Mouse (Mus musculus) hindbrain, embryonic 10.5 days (tissue): ENCODE data around the gene Actbl2. TPM values are rescaled to one million over a fixed set of nuclear protein-coding genes. Genes with fewer than 3 reads are reported as not detected.
A peak's percentile ranks its signal among the peaks of the same experiment; 100 is the strongest.

Experiments
- DNase-seq: peaks from one replicate; pipeline ENCODE4 v3.0.0-alpha.2; 2017; ENCODE audit warnings: low spot score
- H3K27ac ChIP-seq: fragments of 300-500 bp; sonication (generic); 2 replicates; pipeline ENCODE4 v1.5.1; 2016; ENCODE audit warnings: mild to moderate bottlenecking, moderate library complexity
- H3K27me3 ChIP-seq: fragments of 300-500 bp; sonication (generic); 2 replicates; pipeline ENCODE4 v1.6.1; 2016; ENCODE audit warnings: mild to moderate bottlenecking; ENCODE audit not compliant: poor library complexity, insufficient read depth, severe bottlenecking
- H3K36me3 ChIP-seq: fragments of 300-500 bp; sonication (generic); 2 replicates; pipeline ENCODE4 v1.6.1; 2016; ENCODE audit warnings: mild to moderate bottlenecking, moderate library complexity
- H3K4me1 ChIP-seq: fragments of 300-500 bp; sonication (generic); replicated peaks from 2 replicates; pipeline ENCODE4 v1.6.1; 2016; ENCODE audit warnings: mild to moderate bottlenecking
- H3K4me3 ChIP-seq: fragments of 300-500 bp; sonication (generic); 2 replicates; pipeline ENCODE4 v1.5.1; 2016; ENCODE audit warnings: mild to moderate bottlenecking, moderate library complexity
- H3K9me3 ChIP-seq: fragments of 300-500 bp; sonication (generic); 2 replicates; pipeline ENCODE4 v1.6.1; 2016; ENCODE audit warnings: mild to moderate bottlenecking, moderate library complexity
- WGBS: fragments of 180-500 bp; shearing (Covaris S2); methylation state at CpG from one replicate; pipeline ENCODE4 v1.1.7; 2016; 5-methylcytosine and 5-hydroxymethylcytosine counted together
- polyA plus RNA-seq: library from polyadenylated mRNA; unstranded; fragments of >200 nt; fragmentation: Nextera tagmentation; extraction: Ambion mirVana; gene quantifications from 2 replicates; pipeline ENCODE4 v1.2.1, GENCODE M21; 2016

Gene Actbl2
- polyA plus RNA-seq, 1 experiment from 2014 or later: not detected

- Histone ChIP-seq H3K9me3 (no peaks in the 10 kb centered on the region), H3K4me3 (no peak overlapping the region), H3K36me3 (no peaks in the 10 kb centered on the region), H3K27me3 (no peaks in the 10 kb centered on the region), H3K27ac (no peak overlapping the region), H3K4me1 (0 out of 2 replicates have a peak, but pooled peaks cover 4% of the 10 kb centered on the region)
- WGBS: 80% methylated on average over 17 of the region's 17 CpGs
- no peak for DNase-seq
Measured at GRCm38 (mm10) chr13:111291161-111291957, 36.5 kb downstream of the Actbl2 start.

- DNase-seq: peak; percentile 32
- H3K27ac ChIP-seq: no peak overlapping the region
- WGBS: 62% methylated on average over 7 of the region's 7 CpGs
Measured at GRCm38 (mm10) chr13:111291958-111292493, 37.2 kb downstream of the Actbl2 start.

DNA sequence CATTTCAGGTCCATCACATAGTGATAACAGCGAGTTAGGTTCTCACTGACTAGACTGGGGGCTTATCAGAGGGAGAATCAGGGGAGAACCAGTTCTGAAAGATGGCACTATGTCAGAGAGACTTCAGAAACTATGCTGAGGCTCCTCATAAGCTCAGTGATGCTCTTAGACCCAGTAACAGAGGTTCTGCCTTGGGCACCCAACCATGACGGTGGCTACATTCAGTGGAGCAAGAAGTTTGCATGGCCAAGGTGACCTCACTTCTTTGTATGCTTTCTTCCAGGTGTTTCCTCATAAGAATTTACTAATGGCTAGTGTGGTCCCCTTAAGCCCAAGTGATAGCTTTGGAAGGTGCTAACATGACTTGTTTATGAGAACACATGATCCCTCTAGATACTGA is 38.7 kb downstream of the Actbl2 start:
- DNase-seq: no peak
- no peaks in the 10 kb centered on the region for H3K36me3 ChIP-seq
- 0 out of 2 replicates have a peak, but pooled peaks cover 4% of the 10 kb centered on the region for H3K4me1 ChIP-seq
- H3K9me3 ChIP-seq: no peaks in the 10 kb centered on the region
- no peaks in the 10 kb centered on the region for H3K27me3 ChIP-seq
- no peak overlapping the region for H3K4me3 ChIP-seq
- WGBS: 91% methylated on average over 2 of the region's 2 CpGs
- H3K27ac ChIP-seq: no peak overlapping the region

More at GRCm38 (mm10) chr13:111291958-111292493, 37.2 kb downstream of the Actbl2 start:
- Histone ChIP-seq H3K4me1 (0 out of 2 replicates have a peak, but pooled peaks cover 4% of the 10 kb centered on the region), H3K4me3 (no peak overlapping the region), H3K9me3 (no peaks in the 10 kb centered on the region), H3K27me3 (no peaks in the 10 kb centered on the region), H3K36me3 (no peaks in the 10 kb centered on the region)

- DNase-seq: no peak
- 89% methylated on average over 4 of the region's 4 CpGs for WGBS
- Histone ChIP-seq H3K4me1 (0 out of 2 replicates have a peak, but pooled peaks cover 4% of the 10 kb centered on the region), H3K9me3 (no peaks in the 10 kb centered on the region), H3K27me3 (no peaks in the 10 kb centered on the region), H3K36me3 (no peaks in the 10 kb centered on the region), H3K4me3 (no peak overlapping the region), H3K27ac (no peak overlapping the region)
Measured at GRCm38 (mm10) chr13:111294965-111295494, 40.2 kb downstream of the Actbl2 start.

DNA sequence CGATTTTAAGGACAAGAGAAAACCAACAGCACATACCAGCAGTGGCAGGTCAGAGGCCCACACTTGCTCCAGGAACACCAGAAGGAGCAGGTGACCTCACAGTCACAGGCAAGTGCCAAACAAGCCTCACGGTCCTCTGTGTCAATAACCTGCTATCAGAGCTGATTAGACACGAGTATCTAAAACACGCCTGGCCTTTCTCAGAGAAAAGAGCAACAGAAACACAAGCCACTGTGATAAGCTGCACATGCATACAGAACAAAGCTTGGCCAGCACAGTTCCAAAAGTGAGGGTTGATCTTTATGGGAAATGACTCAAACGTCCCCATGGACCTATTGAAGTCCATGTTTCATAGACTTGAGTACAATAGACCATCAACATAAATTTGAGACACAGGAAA is 41.2 kb downstream of the Actbl2 start:
- DNase-seq: no peak
- WGBS: 81% methylated on average over 5 of the region's 5 CpGs
- Histone ChIP-seq H3K9me3 (no peaks in the 10 kb centered on the region), H3K4me3 (no peak overlapping the region), H3K4me1 (0 out of 2 replicates have a peak, but pooled peaks cover 4% of the 10 kb centered on the region), H3K27ac (no peak overlapping the region), H3K27me3 (no peaks in the 10 kb centered on the region), H3K36me3 (no peaks in the 10 kb centered on the region)

DNA sequence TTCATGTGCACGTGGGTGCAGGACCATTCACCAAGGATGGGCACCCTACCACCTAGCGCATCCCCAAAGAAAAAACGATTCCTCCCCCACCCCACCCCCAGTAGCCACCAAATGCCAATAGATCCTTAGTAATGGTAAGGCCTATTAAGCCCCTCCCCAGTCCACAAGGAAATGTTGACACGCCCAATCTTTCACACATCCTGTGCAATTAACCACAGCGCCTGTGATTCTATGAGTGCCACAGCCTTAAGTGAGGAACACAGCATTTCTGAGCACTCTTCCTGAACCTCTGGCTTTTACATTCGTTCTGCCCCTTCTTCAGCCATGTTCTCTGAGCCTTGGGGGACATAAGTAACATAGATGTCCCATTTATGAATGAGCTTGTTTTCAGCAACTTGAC is 42.8 kb downstream of the Actbl2 start:
- Histone ChIP-seq H3K4me3 (no peak overlapping the region), H3K4me1 (no peaks in the 10 kb centered on the region), H3K27ac (no peak overlapping the region), H3K27me3 (no peaks in the 10 kb centered on the region), H3K36me3 (no peaks in the 10 kb centered on the region), H3K9me3 (no peaks in the 10 kb centered on the region)
- WGBS: 87% methylated on average over 6 of the region's 6 CpGs
- no peak for DNase-seq

- 89% methylated on average over 8 of the region's 8 CpGs for WGBS
- Histone ChIP-seq H3K4me3 (no peak overlapping the region), H3K9me3 (no peaks in the 10 kb centered on the region), H3K27ac (no peak overlapping the region), H3K27me3 (no peaks in the 10 kb centered on the region), H3K36me3 (no peaks in the 10 kb centered on the region), H3K4me1 (no peaks in the 10 kb centered on the region)
- no peak for DNase-seq
Measured at GRCm38 (mm10) chr13:111299145-111299713, 44.4 kb downstream of the Actbl2 start.

DNA sequence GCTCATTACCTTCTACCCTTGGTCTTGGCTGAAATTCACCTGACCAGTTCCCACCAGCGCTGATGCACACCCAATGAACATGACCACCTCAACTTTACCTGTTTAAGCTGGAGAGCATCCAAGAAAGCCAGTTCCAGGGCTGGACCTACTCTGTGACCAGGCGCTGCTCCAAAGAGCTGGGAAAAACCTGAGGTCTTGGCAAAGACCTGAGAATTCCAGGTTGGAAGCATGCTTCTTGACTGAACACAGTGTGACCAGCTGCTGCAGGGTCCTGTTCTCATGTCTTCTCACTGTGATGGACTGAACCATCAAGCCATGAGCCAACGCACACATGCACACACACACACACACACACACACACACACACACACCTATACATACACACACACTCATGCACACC is 46.0 kb downstream of the Actbl2 start:
- Histone ChIP-seq H3K36me3 (no peaks in the 10 kb centered on the region), H3K9me3 (no peaks in the 10 kb centered on the region), H3K27me3 (no peaks in the 10 kb centered on the region), H3K4me3 (no peak overlapping the region), H3K4me1 (no peaks in the 10 kb centered on the region), H3K27ac (no peak overlapping the region)
- 96% methylated on average over 3 of the region's 3 CpGs for WGBS
- no peak for DNase-seq

DNA sequence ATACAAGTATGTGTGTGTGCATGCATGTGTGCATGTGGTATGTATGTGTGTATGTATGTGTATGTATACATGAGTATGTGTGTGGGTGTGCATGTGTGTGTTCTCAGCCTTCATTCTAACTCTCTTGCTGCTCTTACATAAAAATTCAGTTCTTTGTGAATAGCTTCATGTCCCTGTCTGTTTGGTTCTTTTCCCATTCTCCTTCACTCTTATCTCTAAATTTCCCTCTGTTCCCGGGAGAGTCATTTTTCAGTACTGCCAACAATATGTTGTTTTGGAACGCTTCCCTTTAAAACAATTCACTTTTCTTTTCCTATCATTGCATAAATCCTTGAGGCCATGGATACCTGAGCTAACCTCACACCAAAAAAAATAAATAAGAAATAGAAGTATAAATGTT is 46.6 kb downstream of the Actbl2 start:
- no peak overlapping the region for H3K27ac ChIP-seq
- H3K27me3 ChIP-seq: no peaks in the 10 kb centered on the region
- no peaks in the 10 kb centered on the region for H3K36me3 ChIP-seq
- 92% methylated on average over 2 of the region's 2 CpGs for WGBS
- H3K9me3 ChIP-seq: no peaks in the 10 kb centered on the region
- no peak overlapping the region for H3K4me3 ChIP-seq
- H3K4me1 ChIP-seq: no peaks in the 10 kb centered on the region
- DNase-seq: no peak

DNA sequence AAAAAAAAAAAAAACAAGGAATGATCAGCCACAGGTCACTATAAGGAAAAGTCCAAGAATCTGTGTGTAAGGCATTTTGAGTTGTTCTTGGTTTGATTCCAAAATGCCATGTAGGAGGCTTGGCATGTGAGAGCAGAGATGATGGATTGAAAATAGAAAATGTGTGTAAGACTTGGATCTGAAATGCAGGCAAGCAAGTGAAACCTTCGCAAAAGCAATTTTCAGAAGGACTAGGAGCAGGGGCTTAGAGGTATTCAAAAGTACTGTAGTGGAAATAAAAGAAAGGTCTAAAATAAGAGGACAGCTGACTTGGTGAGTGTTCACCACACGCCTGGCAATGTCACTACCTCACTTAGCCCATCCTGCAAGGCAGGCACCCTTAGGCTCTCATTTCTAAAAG is 49.4 kb downstream of the Actbl2 start:
- WGBS: 83% methylated on average over 2 of the region's 2 CpGs
- no peak overlapping the region for H3K4me3 ChIP-seq
- H3K9me3 ChIP-seq: no peaks in the 10 kb centered on the region
- no peaks in the 10 kb centered on the region for H3K27me3 ChIP-seq
- DNase-seq: no peak
- H3K4me1 ChIP-seq: no peaks in the 10 kb centered on the region
- no peak overlapping the region for H3K27ac ChIP-seq
- no peaks in the 10 kb centered on the region for H3K36me3 ChIP-seq

DNA sequence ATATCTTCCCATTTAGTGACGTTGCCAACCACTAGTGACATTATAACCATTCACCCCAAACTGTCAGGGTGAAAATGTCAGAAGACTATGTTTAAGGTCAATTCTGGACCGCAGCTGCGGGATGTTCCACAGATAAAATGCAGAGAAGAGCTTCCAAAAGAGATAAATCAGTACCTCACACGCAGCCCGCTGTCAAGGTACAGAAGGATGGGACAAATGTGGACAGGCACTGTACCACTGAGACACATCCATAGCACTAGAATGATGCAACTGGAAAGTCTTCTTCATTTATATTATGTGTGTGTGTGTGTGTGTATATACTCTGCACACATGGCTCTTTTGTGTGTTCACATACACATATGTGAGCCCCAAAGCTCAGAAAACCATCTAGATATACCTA is 49.9 kb downstream of the Actbl2 start:
- Histone ChIP-seq H3K4me3 (no peak overlapping the region), H3K4me1 (no peaks in the 10 kb centered on the region), H3K9me3 (no peaks in the 10 kb centered on the region), H3K27ac (no peak overlapping the region), H3K27me3 (no peaks in the 10 kb centered on the region), H3K36me3 (no peaks in the 10 kb centered on the region)
- no peak for DNase-seq
- WGBS: 93% methylated on average over 5 of the region's 5 CpGs
